Mouse (Mus musculus) CD4-positive, CD25-positive, alpha-beta regulatory T cell (primary cell): ENCODE results near the gene Anapc16. TPM values are rescaled to one million over a fixed set of nuclear protein-coding genes. Genes with fewer than 3 reads are reported as not detected.

Experiments
- polyA plus RNA-seq: library from polyadenylated mRNA; unstranded; fragments of 100-300 nt; shearing (Covaris generic); gene quantifications from one replicate; pipeline ENCODE4 v1.2.1, GENCODE M21; 2017

Anapc16 gene
- 117 TPM for polyA plus RNA-seq

DNA sequence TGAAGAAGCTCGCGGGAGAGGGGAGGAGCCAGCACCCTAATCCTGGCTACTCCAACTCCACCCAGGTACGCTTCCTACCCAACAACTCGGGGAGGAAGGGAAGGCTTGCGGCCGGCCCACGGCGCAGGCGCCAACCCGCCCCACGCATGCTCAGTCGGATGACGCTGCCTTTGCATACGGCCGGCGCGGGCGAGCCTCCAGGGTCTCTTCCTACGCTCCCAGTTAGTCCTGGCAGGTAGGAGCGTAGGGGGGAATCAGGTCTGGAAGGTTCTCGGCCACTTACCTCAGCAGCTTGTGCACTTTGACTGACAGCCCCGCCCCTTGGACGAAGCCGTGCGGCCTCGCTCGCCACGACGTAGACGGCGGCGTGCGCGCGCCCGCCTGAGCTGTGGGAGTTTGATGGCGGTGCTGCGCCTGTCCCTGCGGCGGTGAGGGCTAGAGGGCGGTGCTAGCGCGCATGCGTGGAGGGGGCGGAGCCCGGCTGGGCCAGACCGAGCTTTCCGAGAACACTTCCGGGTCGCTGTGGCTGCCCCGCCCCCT, at the start of gene Anapc16, which contains the start of gene Ascc1:
Gene Anapc16, minus strand, starts transcription at position 463 of the 540 bp plus-strand sequence.
Gene Ascc1, plus strand, starts transcription at position 133 of the 540 bp plus-strand sequence.

DNA sequence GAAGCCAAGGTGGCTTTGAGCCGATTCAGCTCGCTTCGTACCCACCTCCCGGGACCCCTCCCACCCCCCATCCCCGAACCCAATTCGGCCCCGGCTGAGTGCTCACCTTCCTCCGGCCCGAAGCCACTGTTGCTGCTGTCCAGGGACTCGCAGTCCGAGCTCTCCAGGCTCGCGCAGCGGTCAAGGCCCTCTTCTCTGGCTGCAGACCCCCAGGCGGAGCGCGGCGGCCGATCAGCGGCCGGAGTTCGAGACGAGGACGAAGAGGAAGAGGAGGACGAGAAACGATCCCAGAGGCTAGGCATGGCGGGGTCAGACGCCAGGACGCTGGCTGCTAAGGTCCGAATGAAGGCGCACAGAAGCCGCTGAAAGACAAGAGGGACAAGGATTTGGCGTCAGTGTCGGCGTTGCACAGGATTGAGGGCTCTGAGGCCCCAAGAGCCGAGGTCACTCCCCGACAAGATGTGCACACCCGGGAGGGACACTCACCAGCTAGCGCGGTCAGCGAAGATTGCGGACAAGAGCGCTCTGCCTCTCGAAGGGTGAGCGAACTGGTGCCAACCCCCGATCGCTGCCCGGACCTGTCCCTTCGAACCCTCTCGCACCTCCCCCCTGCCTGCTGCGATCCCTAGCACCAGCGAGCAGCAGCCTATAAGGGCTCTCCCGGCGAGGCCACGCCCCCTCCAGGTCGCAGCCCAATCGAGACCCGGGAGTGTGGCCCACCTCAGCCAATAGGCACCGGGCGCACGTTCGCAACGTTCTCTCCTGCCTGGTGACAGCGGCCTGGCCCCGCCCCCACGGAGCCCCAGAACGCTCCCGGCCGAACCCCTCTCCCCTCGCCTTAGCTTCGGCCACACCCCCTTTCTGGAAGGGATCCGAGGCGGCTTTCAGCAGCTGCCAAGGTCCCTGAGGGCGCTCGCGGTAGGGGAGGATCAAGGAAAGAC, 51.5 kb downstream of the Anapc16 start, which contains the start of gene Ddit4:
Gene Ddit4, minus strand, starts transcription at position 624 of the 941 bp plus-strand sequence.

Other genes starting within 250 kb of the Anapc16 start
- gene Dnajb12, start 123.6 kb downstream of the Anapc16 start, polyA plus RNA-seq, result 14.4 TPM
- 70.3 TPM for gene Ddit4, start 51.3 kb downstream of the Anapc16 start, polyA plus RNA-seq
- 43.8 TPM for gene Ascc1, start 330 bp downstream of the Anapc16 start, polyA plus RNA-seq
- gene Spock2, start 103.1 kb upstream of the Anapc16 start, polyA plus RNA-seq, result 4.6 TPM
- gene Chst3, start 216.1 kb upstream of the Anapc16 start, polyA plus RNA-seq, result 0.31 TPM